Mouse (Mus musculus): ENCODE measurements at regions not wholly inside any gene's neighbourhood (a gene's known extent, or its start where the extent isn't known, plus 50 kb on each side); places are given as distances from the start of the nearest gene placed in this dataset.

DNA sequence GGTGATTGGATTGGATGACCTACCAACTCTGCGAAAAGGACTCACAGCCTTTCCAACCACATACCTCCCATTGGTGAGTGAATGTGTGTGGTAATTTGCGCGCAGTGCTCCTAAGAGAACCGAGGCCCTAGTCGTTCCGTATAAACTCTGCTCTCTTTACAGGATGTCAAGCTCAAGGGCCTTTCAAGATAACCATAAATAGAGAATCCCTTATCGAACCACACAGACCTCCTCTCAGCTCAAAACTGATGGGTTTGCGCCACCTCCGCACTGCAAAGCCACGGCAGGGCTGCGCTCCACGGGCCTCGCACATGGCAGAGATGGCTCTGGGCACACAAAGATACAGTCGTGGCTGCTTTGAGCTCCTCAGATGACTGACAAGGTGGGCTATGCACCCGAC lies 126.0 kb upstream of the Aco1 start:
- H3K27ac ChIP-seq (ENCODE audit: insufficient read depth, low read depth, low read length): no peak overlapping the region
- H3K4me1 ChIP-seq (ENCODE audit: control insufficient read depth, insufficient read depth, low read length): no peaks in the 10 kb centered on the region
- TF ChIP-seq POLR2A (IDR thresholded peaks at IDR 0.05; ENCODE audit: borderline replicate concordance, low read depth, low read length) (no peak), CTCF (IDR thresholded peaks at IDR 0.05; ENCODE audit: low read depth, low read length) (no peak)
- no peak overlapping the region for H3K4me3 ChIP-seq (ENCODE audit: insufficient read depth, low read length)

DNA sequence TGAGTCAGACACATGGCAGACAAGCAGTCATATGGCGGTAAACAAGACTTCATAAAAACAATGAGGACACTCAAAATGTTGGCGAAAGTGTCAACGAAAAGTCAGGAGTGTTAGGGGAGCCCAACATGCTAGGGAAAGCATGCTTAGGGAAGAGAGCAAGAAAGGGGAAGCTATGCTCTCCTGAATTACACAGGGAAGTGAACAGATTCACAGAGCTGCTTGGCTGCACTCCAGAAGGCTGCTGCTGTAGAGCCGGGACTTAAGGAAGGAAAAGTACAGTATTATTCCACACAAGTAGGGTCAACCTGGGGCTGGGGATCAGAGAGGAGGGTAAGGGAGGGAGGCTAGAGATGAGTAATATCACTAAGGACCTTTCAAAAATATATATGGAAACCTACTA lies 124.7 kb upstream of the Aco1 start:
- TF ChIP-seq CTCF (IDR thresholded peaks at IDR 0.05; ENCODE audit: low read depth, low read length) (no peak), POLR2A (IDR thresholded peaks at IDR 0.05; ENCODE audit: borderline replicate concordance, low read depth, low read length) (no peak)

DNA sequence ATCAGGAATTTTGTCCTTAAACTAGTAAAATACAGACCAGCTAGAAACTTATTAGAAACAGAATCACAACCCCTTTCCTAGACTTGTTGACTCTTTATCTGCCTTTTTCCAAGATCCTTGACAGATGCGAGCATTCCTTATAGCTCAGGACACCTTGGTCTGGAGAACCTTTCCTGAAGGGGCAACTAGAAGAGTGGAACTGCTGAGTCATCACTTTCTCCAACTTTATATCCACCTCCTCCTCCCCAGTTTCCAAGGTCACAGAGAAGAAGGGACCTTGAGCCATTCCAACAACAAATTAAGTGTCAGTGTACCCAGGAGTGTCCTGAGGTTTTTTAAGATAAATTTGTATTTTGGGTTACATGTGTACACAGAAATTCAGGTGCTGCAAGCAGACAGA lies 111.5 kb upstream of the Aco1 start:
- TF ChIP-seq POLR2A (IDR thresholded peaks at IDR 0.05; ENCODE audit: borderline replicate concordance, low read depth, low read length) (no peak), CTCF (IDR thresholded peaks at IDR 0.05; ENCODE audit: low read depth, low read length) (no peak)
- Histone ChIP-seq H3K4me3 (ENCODE audit: insufficient read depth, low read length) (no peak overlapping the region), H3K4me1 (ENCODE audit: control insufficient read depth, insufficient read depth, low read length) (no peaks in the 10 kb centered on the region), H3K27ac (ENCODE audit: insufficient read depth, low read depth, low read length) (no peak overlapping the region)

More for the DNA sequence above, 124.7 kb upstream of the Aco1 start:
- H3K4me1 ChIP-seq (ENCODE audit: control insufficient read depth, insufficient read depth, low read length): no peaks in the 10 kb centered on the region
- no peak overlapping the region for H3K27ac ChIP-seq (ENCODE audit: insufficient read depth, low read depth, low read length)
- H3K4me3 ChIP-seq (ENCODE audit: insufficient read depth, low read length): no peak overlapping the region

DNA sequence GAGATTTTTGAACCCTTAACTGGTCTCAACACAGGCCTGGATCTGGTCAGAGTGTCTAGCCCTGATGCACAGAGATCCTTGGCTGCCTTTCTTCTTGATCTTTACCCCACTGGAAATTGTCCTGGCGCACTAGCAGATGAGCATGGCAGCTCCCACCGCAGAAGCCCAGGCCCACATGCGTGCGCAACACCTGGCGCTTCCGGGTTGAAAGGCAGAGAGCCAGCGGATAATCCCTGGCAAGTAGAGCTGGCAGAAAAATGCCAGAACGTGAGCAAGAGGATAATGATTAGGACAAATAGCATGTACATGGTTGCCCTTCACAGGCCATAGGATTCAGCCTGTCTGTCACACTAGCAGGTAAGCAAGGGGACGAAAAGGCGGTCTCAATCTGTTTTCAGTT lies 95.0 kb upstream of the Aco1 start:
- H3K4me1 ChIP-seq (ENCODE audit: control insufficient read depth, insufficient read depth, low read length): no peaks in the 10 kb centered on the region
- H3K4me3 ChIP-seq (ENCODE audit: insufficient read depth, low read length): no peak overlapping the region
- no peak for TF ChIP-seq CTCF (IDR thresholded peaks at IDR 0.05; ENCODE audit: low read depth, low read length)
- no peak for TF ChIP-seq POLR2A (IDR thresholded peaks at IDR 0.05; ENCODE audit: borderline replicate concordance, low read depth, low read length)

DNA sequence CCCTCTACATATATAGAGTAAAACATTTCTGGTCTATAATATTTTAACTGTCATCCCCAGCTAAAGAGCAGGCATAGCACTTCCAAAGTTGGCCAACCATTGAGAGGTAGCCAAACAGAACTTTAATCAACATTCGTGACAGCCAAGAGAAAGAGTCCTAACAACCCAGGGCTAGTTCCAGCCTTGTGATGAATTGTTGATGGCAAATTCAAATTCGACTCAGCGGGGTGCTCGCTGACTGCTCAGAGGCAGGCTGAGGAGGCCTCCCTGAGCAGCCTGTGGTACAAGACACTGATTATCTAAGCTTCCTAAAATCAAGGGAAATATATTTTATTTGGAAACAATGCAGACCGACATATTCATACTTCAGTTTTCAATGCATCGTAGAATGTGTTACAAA lies 93.8 kb upstream of the Aco1 start:
- no peaks in the 10 kb centered on the region for H3K4me1 ChIP-seq (ENCODE audit: control insufficient read depth, insufficient read depth, low read length)
- TF ChIP-seq POLR2A (IDR thresholded peaks at IDR 0.05; ENCODE audit: borderline replicate concordance, low read depth, low read length) (no peak), CTCF (IDR thresholded peaks at IDR 0.05; ENCODE audit: low read depth, low read length) (no peak)
- no peak overlapping the region for H3K27ac ChIP-seq (ENCODE audit: insufficient read depth, low read depth, low read length)
- no peak overlapping the region for H3K4me3 ChIP-seq (ENCODE audit: insufficient read depth, low read length)

More for the DNA sequence above, 95.0 kb upstream of the Aco1 start:
- H3K27ac ChIP-seq (ENCODE audit: insufficient read depth, low read depth, low read length): no peak overlapping the region

DNA sequence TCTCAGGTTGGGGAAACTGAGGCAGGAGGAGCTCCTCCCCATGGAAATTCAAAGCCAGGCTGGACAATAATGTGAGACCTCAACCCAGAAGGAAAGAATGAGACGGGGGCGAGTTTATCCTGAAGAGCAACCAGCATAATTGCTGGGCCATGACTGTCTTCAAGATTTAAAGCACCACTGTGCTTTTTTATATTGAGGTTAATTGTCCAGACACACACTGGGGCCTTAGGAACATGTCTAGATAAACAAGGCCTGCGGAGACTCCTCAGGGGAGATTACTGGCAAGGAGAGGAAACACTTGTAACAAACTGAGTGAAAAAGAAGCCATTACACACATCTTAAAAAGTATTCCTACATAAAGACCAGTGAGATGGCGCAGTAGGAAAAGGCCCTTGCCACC lies 91.0 kb upstream of the Aco1 start:
- Histone ChIP-seq H3K4me3 (ENCODE audit: insufficient read depth, low read length) (no peak overlapping the region), H3K27ac (ENCODE audit: insufficient read depth, low read depth, low read length) (no peak overlapping the region), H3K4me1 (ENCODE audit: control insufficient read depth, insufficient read depth, low read length) (no peaks in the 10 kb centered on the region)
- TF ChIP-seq POLR2A (IDR thresholded peaks at IDR 0.05; ENCODE audit: borderline replicate concordance, low read depth, low read length): no peak
- no peak for TF ChIP-seq CTCF (IDR thresholded peaks at IDR 0.05; ENCODE audit: low read depth, low read length)

DNA sequence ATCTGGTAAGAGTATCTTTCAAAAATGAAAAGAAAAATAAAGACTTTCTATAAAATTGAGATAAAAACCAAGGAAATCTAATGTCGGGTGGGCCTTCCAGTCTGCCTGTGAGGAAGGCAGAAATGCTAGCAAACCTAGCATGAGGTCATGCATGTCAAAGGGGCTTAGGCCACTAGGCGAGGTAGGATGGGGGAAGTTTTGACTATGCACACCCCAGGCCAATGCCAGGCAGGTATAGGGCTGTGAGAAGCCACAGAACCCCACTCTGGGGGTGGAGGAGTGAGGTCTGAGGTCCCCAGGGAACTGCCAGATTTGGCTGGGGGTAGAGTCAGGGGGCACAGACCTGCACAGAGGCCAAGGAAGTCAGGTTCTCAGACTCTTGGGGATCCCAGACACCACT lies 89.5 kb upstream of the Aco1 start:
- no peak for TF ChIP-seq CTCF (IDR thresholded peaks at IDR 0.05; ENCODE audit: low read depth, low read length)
- TF ChIP-seq POLR2A (IDR thresholded peaks at IDR 0.05; ENCODE audit: borderline replicate concordance, low read depth, low read length): no peak
- H3K4me3 ChIP-seq (ENCODE audit: insufficient read depth, low read length): no peak overlapping the region

DNA sequence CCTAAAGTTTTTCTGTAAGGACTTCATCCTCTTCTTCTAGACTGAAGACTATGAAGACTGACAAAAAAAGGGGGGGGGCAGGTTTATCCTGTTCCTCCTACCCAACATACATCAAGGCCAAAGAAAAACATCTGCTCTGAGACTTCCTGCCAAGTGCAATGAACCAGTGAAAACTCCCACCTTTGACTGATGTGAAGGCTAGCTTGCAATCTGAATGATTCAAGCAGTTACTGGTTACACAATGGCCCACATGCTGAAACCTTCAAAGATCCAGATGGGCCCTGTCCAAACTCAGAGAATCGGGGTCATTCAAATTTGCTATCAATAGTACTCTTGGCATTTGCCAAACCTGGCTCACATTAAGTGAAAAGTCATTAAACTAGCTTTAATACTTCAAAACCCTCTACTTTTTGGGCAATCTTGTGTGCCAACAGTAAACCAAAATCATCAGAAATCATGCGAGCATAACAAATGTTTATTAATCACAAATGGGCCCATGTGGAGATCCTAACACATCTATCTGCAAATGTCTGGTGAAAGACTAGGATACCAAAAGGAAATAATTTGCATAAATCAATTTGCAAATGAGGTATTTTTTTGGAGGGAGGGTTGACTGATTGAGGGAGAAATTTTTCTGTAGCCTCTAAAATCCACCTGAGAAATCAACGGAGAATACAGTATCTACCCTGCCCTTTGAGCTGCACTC lies 79.0 kb upstream of the Aco1 start:
- Histone ChIP-seq H3K27ac (ENCODE audit: insufficient read depth, low read depth, low read length) (no peak overlapping the region), H3K4me1 (ENCODE audit: control insufficient read depth, insufficient read depth, low read length) (no peaks in the 10 kb centered on the region), H3K4me3 (ENCODE audit: insufficient read depth, low read length) (no peak overlapping the region)
- TF ChIP-seq POLR2A (IDR thresholded peaks at IDR 0.05; ENCODE audit: borderline replicate concordance, low read depth, low read length) (no peak), CTCF (IDR thresholded peaks at IDR 0.05; ENCODE audit: low read depth, low read length) (no peak)

More for the DNA sequence above, 89.5 kb upstream of the Aco1 start:
- Histone ChIP-seq H3K27ac (ENCODE audit: insufficient read depth, low read depth, low read length) (no peak overlapping the region), H3K4me1 (ENCODE audit: control insufficient read depth, insufficient read depth, low read length) (no peaks in the 10 kb centered on the region)

DNA sequence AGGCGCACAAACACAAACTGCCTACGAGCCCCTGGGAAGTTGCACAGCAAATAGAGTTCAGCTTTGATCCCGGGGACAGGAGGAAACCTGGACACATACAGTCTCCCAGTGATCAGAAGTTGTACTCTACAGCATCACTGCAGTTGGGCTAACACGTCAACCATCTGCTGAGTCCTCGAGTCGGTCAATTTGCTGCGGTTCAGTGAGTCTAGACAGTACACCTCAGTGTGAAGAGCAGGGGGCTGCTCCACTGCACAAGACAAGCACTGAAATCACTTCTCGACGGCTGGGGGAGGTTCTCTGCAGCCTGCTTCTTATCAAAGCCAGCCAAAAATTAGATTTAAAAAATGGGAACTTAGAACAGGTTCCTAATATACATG lies 78.4 kb upstream of the Aco1 start:
- no peak for TF ChIP-seq CTCF (IDR thresholded peaks at IDR 0.05; ENCODE audit: low read depth, low read length)
- no peak for TF ChIP-seq POLR2A (IDR thresholded peaks at IDR 0.05; ENCODE audit: borderline replicate concordance, low read depth, low read length)
- Histone ChIP-seq H3K27ac (ENCODE audit: insufficient read depth, low read depth, low read length) (no peak overlapping the region), H3K4me3 (ENCODE audit: insufficient read depth, low read length) (no peak overlapping the region), H3K4me1 (ENCODE audit: control insufficient read depth, insufficient read depth, low read length) (no peaks in the 10 kb centered on the region)

DNA sequence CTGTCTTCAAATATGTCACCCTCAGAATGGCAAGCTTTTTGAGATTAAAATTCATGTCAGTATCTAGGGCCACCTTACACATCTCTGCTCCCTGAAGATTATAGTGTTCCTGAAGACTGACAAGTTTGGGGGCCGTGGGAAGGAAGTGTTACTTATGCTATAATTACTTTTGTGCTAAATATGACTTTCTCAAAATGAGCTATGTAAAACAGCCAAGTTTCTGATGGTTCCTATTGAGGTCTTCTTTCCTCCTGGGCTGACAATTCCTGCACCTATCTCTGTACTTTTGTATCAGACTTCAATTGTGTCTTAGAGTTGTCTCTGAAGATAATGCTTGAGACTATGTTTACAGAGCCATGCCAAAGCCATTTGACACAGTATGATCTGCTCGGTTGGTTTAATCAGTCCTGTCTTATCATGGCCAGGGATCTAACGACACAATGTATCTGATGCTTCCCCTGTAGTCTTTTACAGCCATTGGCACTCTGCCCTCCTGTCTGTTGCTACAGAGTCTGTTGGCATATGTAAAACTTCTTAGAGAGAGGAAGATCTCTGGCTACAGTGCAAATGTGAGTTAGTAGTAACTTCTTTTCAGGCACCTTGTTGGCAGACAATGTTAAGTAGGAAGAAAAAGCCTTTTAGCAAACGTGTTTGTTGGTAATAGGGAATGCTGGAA lies 71.8 kb upstream of the Aco1 start:
- no peak overlapping the region for H3K27ac ChIP-seq (ENCODE audit: insufficient read depth, low read depth, low read length)
- no peak for TF ChIP-seq CTCF (IDR thresholded peaks at IDR 0.05; ENCODE audit: low read depth, low read length)
- TF ChIP-seq POLR2A (IDR thresholded peaks at IDR 0.05; ENCODE audit: borderline replicate concordance, low read depth, low read length): no peak
- H3K4me1 ChIP-seq (ENCODE audit: control insufficient read depth, insufficient read depth, low read length): no peaks in the 10 kb centered on the region
- H3K4me3 ChIP-seq (ENCODE audit: insufficient read depth, low read length): no peak overlapping the region

All from bone marrow macrophage, adult 2 months (primary cell).